Mouse (Mus musculus): ENCODE measurements around the gene A630073D07Rik.
"Not testable (repeated sequence)": the region's sequence is repeated elsewhere in the genome, so short reads cannot be mapped to it uniquely, and the experiment has no call there.

The A630073D07Rik gene

DNA sequence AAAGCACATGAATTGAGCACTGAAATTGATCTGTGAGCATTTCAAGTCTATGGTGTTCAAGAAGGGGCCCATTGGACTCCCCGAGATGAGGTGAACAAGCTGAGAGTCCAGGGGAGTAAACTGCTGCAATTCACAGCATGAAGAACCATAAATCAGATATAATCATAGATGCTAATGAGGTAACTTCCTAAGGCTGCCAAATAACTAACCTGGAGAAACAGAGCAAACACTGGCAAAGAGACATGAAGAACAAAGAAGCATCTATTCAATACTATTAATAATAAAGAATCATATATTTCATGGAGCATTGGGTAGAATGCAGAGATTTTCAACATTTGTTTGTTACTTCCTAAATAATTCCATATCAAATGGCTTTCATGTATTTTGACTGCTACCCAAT lies at the start of gene A630073D07Rik:
TSS of gene A630073D07Rik (minus strand) at position 101 of the 400 bp plus-strand sequence.
- no peak for DNase-seq (ENCODE audit: low read depth)

DNA sequence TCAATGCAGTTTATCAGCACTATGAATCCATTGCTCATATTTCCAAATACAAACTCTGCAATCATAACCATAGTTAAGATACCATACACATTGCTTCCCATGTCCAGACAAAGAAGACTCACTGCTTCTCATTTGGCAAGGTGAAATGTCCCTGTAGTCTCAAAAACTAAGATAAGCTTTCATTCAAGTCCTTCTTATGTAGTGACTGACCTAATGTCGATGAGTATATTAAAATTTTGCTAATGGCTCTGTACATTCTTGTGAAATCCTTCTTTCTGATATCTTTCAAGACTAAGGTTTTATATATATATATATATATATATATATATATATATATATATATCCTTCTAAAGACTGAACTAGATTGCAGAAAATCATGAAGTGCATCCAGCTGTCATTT lies 49.6 kb upstream of the A630073D07Rik start, which contains the start of gene Tas2r121:
TSS of gene Tas2r121 (minus strand) at position 101 of the 400 bp plus-strand sequence.
- no peak for DNase-seq (ENCODE audit: low read depth)

DNA sequence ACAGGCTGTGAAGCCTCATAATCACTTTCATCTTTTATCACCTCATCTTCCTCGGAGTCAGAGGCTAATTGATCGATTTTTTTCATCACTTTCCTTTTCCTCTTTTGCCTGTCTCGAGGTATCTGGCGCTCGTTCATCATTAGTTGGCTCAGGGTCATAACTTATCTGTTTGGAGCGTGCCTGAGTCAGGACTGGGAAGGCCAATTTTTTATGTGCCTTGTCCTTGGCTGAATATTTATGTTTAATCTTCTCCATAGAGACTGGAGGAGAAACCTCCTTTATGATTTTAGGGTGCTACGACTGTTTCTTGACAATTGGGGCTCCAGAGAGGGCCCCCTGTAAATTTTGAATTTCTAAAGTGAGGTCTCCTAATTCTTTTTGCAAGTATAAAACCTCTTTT lies 40.3 kb upstream of the A630073D07Rik start:
- DNase-seq (ENCODE audit: low read depth): not testable (repeated sequence)

DNA sequence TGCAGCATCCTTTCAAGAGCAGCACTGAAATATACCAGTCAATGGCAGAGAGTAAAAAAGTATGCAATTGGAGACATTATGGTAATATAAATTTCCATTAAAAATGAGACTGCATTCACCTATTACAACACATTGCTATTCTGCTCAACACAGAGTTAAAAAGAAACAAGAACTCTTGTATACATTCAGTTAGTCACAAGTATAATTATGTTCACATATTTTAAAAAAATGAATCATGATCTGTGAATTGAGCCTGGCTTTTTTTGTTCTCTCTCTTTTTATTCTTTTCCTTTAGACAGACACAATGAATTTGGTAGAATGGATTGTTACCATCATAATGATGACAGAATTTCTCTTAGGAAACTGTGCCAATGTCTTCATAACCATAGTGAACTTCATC lies 5.3 kb upstream of the A630073D07Rik start, which contains the start of gene Tas2r120:
TSS of gene Tas2r120 (plus strand) at position 301 of the 400 bp plus-strand sequence.
- no peak for DNase-seq (ENCODE audit: low read depth)

DNA sequence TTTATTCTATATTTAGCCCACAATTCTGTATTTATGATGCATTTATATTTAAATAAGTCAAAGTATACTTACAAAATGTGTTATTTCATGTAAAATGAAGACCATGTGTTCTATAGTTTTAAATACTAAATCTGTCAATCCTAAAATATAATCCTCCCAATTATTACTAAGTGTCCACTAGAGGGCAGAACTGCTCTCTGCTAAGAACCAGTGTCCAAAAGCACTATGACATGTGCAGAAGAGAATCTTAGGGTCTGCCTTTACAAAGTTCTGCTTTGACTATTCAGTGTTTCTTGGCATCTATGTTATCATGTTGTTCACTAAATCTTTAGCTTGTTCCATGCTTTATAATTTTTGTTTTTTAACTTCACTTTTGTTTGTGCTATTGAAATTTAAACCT lies 1.9 kb downstream of the A630073D07Rik start:
- DNase-seq (ENCODE audit: low read depth): no peak

DNA sequence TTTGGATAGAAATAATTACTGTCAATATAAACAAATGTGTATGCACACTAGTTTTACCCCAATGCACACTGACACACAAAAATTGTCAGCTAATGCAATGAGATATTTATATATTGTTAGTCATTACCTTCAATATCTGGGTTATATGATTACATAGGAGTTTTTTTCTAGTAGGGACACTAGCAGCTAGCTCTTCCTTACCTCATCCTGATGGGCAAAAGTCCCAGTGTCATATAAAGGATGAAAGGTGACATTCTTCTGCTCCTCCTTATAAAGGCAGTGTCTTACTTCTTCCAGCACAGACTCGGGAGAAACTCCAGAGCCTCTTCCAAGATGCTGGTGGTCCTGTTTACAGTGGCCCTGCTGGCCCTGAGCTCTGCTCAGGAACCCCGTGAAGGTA lies 55.7 kb downstream of the A630073D07Rik start, which contains the start of gene Prp2:
TSS of gene Prp2 (plus strand) at position 301 of the 400 bp plus-strand sequence.
- DNase-seq (ENCODE audit: low read depth): not testable (repeated sequence)
